Mouse (Mus musculus) kidney, embryonic 15.5 days (tissue): ENCODE measurements around the gene Dnah7a. TPM values are rescaled to one million over a fixed set of nuclear protein-coding genes. Genes with fewer than 3 reads are reported as not detected.
A peak's percentile ranks its signal among the peaks of the same experiment; 100 is the strongest.
"Not testable (repeated sequence)": the region's sequence is repeated elsewhere in the genome, so short reads cannot be mapped to it uniquely, and the experiment has no call there.

Source experiments
- ATAC-seq: fragments of 200-750 bp; cut with Nextera tagmentation; replicated peaks from 2 replicates; pipeline ENCODE4 v1.8.0; 2017; ENCODE audit warnings: moderate TSS enrichment; ENCODE audit not compliant: low FRiP score
- H3K27ac ChIP-seq: fragments of 300-500 bp; sonication (generic); 2 replicates; pipeline ENCODE4 v1.5.1; 2015; ENCODE audit warnings: mild to moderate bottlenecking, inconsistent platforms
- H3K27me3 ChIP-seq: fragments of 300-500 bp; sonication (generic); 2 replicates; pipeline ENCODE4 v1.6.1; 2015; ENCODE audit warnings: inconsistent platforms
- H3K36me3 ChIP-seq: fragments of 300-500 bp; sonication (generic); 2 replicates; pipeline ENCODE4 v1.6.1; 2015; ENCODE audit warnings: inconsistent platforms
- H3K4me1 ChIP-seq: fragments of 300-500 bp; sonication (generic); 2 replicates; pipeline ENCODE4 v1.6.1; 2015; ENCODE audit warnings: inconsistent platforms
- H3K4me2 ChIP-seq: fragments of 300-500 bp; sonication (generic); 2 replicates; pipeline ENCODE4 v1.6.1; 2015; ENCODE audit warnings: moderate library complexity, mild to moderate bottlenecking, inconsistent platforms
- H3K4me3 ChIP-seq: fragments of 300-500 bp; sonication (generic); replicated peaks from 2 replicates; pipeline ENCODE4 v1.5.1; 2015; ENCODE audit warnings: mild to moderate bottlenecking, inconsistent platforms
- H3K9ac ChIP-seq: fragments of 300-500 bp; sonication (generic); 2 replicates; pipeline ENCODE4 v1.6.1; 2015; ENCODE audit warnings: mild to moderate bottlenecking, inconsistent platforms
- H3K9me3 ChIP-seq: fragments of 300-500 bp; sonication (generic); replicated peaks from 2 replicates; pipeline ENCODE4 v1.6.1; 2016; ENCODE audit warnings: inconsistent platforms
- WGBS: fragments of 180-500 bp; shearing (Covaris S2); methylation state at CpG from one replicate; pipeline ENCODE4 v1.1.7; 2015; ENCODE audit warnings: mixed read lengths; 5-methylcytosine and 5-hydroxymethylcytosine counted together
- polyA plus RNA-seq: library from polyadenylated mRNA; unstranded; fragments of >200 nt; fragmentation: Nextera tagmentation; extraction: Ambion mirVana; gene quantifications from 2 replicates; pipeline ENCODE4 v1.2.1, GENCODE M21; 2015

Gene Dnah7a
- 0.98 and 1.6 TPM in 2 replicates for polyA plus RNA-seq

DNA sequence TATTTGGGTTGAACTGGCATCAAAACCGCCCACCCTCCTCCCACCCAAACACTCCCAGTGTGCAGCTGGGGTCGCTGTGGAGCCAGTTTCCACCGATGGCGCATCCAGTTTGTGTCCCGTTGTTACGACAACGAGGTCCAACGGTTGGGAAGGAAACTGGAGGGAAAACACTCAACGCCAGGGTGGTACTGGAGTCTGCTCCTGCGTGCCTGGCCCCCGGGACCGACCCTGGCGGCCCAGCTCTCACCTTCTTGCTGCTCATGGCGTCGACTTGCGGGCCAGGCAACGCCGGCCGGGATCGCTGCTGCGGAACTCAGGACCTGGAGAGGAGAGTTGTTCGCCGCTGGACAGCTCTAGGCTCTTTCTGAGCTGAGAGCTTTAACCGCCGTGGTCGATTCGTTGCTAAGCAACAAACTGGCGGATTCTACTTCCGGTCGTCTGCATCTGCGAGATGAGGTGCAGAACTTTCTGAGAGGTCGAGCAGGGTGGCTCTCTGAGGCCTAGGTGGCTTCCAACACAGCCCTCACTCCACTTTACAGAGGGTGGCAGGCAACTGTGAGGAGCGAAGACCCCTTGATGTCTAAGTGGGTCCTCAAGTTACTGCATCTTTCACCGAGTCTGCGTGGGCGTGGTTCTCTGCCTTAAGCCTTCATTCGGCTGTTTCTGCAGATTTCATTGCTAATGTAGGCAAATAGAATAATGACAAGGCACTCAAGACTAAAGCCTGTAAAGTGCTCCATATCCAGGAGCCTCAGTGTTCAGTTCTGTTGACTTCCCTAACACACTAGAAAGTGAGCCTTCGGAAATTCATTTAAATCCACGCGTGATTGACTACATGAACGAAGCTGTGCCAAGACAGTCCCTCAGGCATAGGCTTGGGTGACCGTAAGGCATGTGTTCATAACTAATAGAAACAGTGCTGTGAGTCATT is at the start of gene Dnah7a:
Gene Dnah7a, minus strand, starts transcription at position 354 of the 931 bp plus-strand sequence.
- no peaks in the 10 kb centered on the region for H3K27me3 ChIP-seq
- peak within 1 kb of the TSS; percentile 54 for H3K4me3 ChIP-seq
- 14% methylated on average over 42 of the region's 42 CpGs for WGBS
- H3K36me3 ChIP-seq = no peaks in the 10 kb centered on the region
- H3K4me1 ChIP-seq = peaks cover 6% of the 10 kb centered on the region; the same call in 1 of the 2 replicates
- peak; percentile 90 for ATAC-seq
- H3K9me3 ChIP-seq = no peaks in the 10 kb centered on the region
- H3K9ac ChIP-seq = peak within 1 kb of the TSS; percentile 39; the same call in 1 of the 2 replicates
- H3K4me2 ChIP-seq = peak within 1 kb of the TSS; percentile 93
- no peak within 1 kb of the TSS for H3K27ac ChIP-seq

DNA sequence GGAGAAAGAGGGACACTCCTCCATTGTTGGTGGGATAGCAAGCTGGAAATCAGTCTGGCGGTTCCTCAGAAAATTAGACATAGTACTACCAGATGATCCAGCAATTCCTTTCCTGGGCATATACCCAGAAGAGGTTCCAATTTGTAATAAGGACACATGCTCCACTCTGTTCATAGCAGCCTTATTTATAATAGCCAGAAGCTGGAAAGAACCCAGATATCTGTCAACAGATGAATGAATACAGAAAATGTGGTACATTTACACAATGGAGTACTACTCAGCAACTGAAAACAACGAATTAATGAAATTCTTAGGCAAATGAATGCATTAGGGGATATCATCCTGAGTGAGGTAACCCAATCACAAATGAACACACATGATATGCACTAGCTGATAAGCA is 46.9 kb upstream of the Dnah7a start:
- ATAC-seq, H3K27ac ChIP-seq, H3K4me2 ChIP-seq, H3K9me3 ChIP-seq, H3K4me1 ChIP-seq, H3K27me3 ChIP-seq, H3K4me3 ChIP-seq, H3K9ac ChIP-seq: not testable (repeated sequence)
- 0 out of 2 replicates have a peak, but pooled peaks cover 11% of the 10 kb centered on the region for H3K36me3 ChIP-seq
- WGBS = 88% methylated on average over 2 of the region's 2 CpGs

DNA sequence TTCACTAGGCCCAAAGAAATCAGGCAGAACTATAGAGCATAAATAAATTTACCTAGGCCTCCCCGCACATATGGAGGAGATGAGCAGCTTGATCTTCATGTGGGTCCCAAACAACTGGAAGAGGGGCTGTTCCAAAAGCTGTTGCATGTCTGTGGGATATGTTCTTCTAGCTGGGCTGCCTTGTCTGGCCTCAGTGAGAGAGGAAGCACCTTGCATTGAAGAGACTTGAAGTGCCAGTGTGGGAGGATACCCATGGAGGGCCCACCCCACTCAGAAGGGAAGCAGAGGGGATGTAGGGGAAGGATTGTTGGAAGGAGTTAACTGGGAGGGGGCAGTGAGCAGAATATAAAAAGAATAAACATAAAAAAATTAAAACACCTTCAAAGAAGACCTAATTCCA is 44.6 kb upstream of the Dnah7a start:
- Histone ChIP-seq H3K4me3 (no peak overlapping the region), H3K9me3 (no peaks in the 10 kb centered on the region), H3K4me2 (no peak overlapping the region), H3K9ac (no peak overlapping the region), H3K4me1 (no peaks in the 10 kb centered on the region), H3K27ac (no peak overlapping the region), H3K36me3 (no peaks in the 10 kb centered on the region), H3K27me3 (no peaks in the 10 kb centered on the region)
- 81% methylated on average over 1 of the region's 1 CpGs for WGBS
- ATAC-seq = no peak

DNA sequence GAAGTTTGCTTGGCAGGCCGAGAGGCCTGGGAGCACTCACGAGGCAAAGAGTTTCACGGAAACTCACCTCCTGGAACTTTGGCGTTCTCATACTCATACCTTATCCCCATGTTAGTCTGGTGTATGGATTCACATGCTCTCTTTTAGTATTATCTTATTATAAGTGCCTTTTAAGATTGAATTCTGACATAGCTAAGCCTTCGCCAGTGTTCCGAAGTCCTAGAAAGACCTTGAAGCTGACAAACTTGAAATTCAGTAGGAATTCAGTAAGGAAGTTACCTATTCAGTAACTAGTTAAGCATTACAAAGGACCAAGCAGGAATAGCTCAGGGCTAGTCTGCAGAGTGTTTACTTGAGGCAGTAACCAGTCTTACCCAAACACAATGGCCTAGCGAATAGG is 44.1 kb upstream of the Dnah7a start:
- H3K27me3 ChIP-seq, H3K9ac ChIP-seq, H3K4me3 ChIP-seq, H3K4me2 ChIP-seq, H3K4me1 ChIP-seq, H3K36me3 ChIP-seq, ATAC-seq, H3K27ac ChIP-seq, H3K9me3 ChIP-seq: not testable (repeated sequence)
- WGBS = 85% methylated on average over 7 of the region's 7 CpGs

DNA sequence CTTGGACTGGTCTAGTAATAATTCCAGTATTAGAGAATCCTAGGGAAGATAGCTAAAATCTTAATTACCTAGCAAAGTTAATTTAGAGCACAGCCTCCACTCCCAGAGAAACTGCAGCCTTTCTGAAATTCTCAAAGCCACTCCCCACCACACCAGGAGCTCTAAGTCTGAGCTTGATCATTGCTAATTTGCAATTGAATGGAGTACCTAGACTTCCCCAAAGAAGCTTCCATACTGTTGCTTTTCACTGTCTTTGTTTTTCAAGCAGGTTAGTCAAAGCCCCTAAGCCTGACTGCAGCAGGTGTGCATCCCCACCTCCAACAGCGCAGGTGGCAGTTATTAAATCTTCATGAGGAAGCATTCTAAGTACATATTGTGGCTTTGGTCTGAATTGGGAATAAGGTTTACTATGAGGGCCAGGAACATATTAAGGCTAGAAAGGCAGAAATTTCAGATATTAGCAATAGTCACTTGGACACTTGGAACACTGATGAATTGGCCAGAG is 43.3 kb upstream of the Dnah7a start:
- not testable (repeated sequence) for H3K9me3 ChIP-seq, ATAC-seq, H3K36me3 ChIP-seq, H3K9ac ChIP-seq, H3K4me3 ChIP-seq, H3K4me2 ChIP-seq, H3K27me3 ChIP-seq, H3K27ac ChIP-seq, H3K4me1 ChIP-seq
- WGBS = 77% methylated on average over 1 of the region's 1 CpGs

DNA sequence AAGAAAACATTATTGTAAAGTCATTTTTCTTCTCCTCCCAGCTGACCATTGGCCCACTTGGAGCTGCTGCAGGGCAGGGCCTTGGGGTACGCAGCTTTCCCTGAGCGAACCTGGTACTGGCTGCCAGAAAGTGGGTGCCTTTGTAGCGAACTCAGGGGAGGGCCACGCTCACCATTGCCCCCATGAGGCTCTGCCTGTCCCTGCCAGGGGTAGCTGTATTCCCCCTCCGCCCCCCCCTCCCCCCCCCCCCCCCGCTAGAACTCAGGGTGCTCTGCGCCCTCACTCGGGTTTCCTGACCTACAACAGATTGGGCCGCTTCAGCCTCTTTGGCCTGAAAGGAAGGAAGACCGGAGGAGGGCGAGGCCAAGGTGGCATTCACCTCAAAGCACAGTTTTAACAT is 42.0 kb upstream of the Dnah7a start:
- no peaks in the 10 kb centered on the region for H3K9me3 ChIP-seq
- H3K36me3 ChIP-seq = no peaks in the 10 kb centered on the region
- H3K4me2 ChIP-seq = no peak overlapping the region
- no peaks in the 10 kb centered on the region for H3K4me1 ChIP-seq
- no peak for ATAC-seq
- H3K4me3 ChIP-seq = no peak overlapping the region
- no peak overlapping the region for H3K9ac ChIP-seq
- WGBS = 41% methylated on average over 8 of the region's 11 CpGs
- no peaks in the 10 kb centered on the region for H3K27me3 ChIP-seq
- no peak overlapping the region for H3K27ac ChIP-seq

DNA sequence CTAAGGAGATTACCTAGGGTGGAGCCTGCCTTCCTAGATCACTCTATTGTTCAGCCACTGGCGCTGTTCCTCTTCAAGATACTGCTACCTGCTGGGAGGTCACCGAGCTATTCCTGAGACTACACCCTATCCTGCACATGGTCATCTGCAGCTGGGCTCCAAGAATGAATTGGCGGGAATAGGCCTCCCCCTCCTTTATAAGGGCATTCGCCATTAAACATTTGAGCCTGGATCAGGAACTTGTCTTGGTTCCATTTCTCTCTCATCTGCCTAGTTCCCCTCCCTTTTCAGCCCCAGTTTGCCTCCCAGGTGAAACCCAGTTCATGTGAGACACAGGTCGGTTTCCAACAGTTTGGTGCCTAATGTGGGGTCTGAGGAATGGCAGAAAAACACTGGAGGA is 39.4 kb upstream of the Dnah7a start:
- WGBS = 85% methylated on average over 5 of the region's 5 CpGs
- no peak overlapping the region for H3K4me2 ChIP-seq
- H3K36me3 ChIP-seq = no peaks in the 10 kb centered on the region
- H3K4me1 ChIP-seq = no peaks in the 10 kb centered on the region
- no peak overlapping the region for H3K4me3 ChIP-seq
- no peaks in the 10 kb centered on the region for H3K9me3 ChIP-seq
- no peak overlapping the region for H3K9ac ChIP-seq
- H3K27ac ChIP-seq = no peak overlapping the region
- ATAC-seq = no peak
- H3K27me3 ChIP-seq = no peaks in the 10 kb centered on the region

DNA sequence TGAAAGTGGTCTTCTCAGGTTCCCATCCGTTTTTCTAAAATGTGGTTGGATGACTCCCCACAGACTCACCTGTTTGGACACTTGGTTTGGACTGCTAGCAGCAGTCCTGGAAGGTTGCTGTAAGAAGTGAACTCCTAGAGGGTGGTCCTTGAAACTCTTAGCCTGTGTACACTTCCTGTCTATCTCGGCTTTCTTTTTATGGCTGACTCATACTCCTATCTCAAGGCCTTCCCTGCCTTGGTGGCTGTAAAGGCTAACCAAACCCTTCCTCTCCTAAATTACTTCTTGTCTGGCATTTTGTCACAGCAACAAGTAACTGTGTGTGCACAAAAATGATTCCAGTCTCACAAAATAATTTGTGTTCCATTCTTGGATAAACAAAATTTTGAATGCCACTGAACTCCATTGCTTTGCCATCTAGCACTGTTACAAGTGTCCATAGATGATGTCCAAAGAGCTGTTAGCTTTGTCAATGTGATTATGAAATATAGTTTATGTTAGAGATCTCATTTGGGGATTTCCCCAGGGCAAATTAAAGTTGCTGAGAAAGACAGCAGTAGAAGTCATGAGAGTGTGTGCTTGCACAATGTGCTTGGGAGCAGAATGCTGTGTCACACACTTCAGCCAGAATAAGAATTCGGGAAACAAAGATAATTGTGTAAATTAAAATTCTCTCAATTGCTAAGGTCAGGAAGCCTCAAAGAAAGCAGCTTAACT is 35.3 kb upstream of the Dnah7a start:
- Histone ChIP-seq H3K36me3 (no peaks in the 10 kb centered on the region), H3K27me3 (no peaks in the 10 kb centered on the region), H3K9ac (no peak overlapping the region), H3K27ac (no peak overlapping the region), H3K4me1 (no peaks in the 10 kb centered on the region), H3K4me2 (no peak overlapping the region), H3K9me3 (no peaks in the 10 kb centered on the region), H3K4me3 (no peak overlapping the region)
- ATAC-seq = no peak
- 73% methylated on average over 3 of the region's 3 CpGs for WGBS

DNA sequence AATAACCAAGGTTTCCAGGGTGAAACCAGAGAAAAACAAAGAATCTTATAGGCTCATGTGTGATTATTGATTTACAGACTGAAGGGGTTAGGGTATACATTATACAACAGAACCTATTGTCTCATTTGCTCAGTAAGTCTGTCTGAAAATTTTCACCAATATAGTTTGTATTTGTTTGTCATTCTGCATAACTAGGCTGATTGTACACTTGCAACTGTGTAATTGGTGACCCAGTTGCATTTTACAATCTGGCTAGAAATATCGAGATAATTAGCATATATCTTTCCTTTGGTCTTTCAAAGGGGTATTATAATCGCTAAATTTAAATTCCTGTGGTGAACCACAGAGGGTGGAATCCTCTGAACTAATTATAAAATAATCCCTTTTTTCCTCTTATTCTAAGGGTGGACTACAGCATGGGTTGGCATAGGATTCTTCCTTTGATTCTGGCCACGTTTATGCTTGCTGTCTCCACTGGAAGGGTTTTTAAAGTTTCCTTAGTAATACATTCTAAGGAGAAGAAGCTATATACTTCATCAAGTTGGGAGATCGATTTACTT is 34.3 kb upstream of the Dnah7a start:
- no peak overlapping the region for H3K4me2 ChIP-seq
- no peaks in the 10 kb centered on the region for H3K36me3 ChIP-seq
- no peak overlapping the region for H3K4me3 ChIP-seq
- no peaks in the 10 kb centered on the region for H3K9me3 ChIP-seq
- H3K27me3 ChIP-seq = no peaks in the 10 kb centered on the region
- no peak for ATAC-seq
- no peak overlapping the region for H3K27ac ChIP-seq
- H3K4me1 ChIP-seq = no peaks in the 10 kb centered on the region
- no peak overlapping the region for H3K9ac ChIP-seq
- WGBS = 91% methylated on average over 4 of the region's 4 CpGs

DNA sequence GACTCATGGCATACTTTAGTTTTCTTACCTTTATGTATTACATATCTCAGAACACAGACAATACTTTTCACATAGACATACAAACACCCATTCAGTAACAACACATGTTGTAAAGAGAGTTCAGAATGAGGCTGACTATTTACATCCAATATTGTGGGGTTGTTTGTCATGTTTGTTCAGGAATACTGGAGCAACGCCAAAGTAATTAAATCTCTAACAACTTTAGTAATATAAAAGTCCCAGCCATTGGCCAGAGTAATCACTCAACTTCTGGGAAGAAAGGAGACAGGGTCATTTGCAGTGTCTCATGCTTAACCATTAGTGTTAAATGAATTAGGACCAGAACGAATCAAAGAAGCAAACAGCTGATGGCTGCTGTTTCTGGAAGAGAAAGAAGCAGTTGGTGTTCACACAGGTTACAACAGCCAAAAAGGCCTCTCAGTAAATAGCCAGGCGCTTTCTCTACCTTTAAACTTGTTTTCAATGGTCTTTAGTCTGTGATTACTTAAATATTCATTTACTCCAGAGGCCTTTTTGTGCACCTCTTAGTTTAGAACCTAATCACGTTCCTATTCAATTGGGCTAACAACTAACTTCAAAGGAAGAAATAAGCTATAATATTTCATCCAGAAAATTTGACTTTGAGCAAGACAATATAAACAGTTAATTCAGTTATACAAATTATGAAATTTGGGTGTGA is 33.6 kb upstream of the Dnah7a start:
- H3K4me3 ChIP-seq, H3K27ac ChIP-seq, H3K4me1 ChIP-seq, H3K27me3 ChIP-seq, H3K9me3 ChIP-seq, H3K36me3 ChIP-seq, H3K9ac ChIP-seq, H3K4me2 ChIP-seq: not testable (repeated sequence)
- ATAC-seq = 0 out of 2 replicates have a peak, but pooled peaks have one; percentile 40
- WGBS = 40% methylated on average over 4 of the region's 4 CpGs

DNA sequence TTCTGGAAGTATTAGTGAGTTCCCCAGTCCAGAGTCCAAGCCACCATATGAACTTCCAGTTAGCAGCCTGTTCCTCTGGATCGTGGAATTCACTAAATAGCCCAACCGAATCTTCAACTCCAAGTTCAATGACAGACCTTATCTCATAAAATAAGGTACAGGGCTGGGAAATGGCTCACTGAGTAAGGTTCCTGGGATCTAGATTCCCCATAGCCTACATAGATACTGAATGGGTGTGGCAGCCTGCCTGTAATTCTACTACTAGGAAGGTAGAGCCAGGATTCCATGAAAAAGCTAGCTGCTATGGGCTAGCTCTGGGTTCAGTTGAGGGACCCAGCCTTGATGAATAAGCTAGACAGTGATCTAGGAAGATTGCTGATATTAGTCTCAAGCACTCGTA is 30.0 kb upstream of the Dnah7a start:
- 86% methylated on average over 3 of the region's 3 CpGs for WGBS
- no peaks in the 10 kb centered on the region for H3K9me3 ChIP-seq

More for the DNA sequence above, 30.0 kb upstream of the Dnah7a start:
- Histone ChIP-seq H3K27ac (no peak overlapping the region), H3K36me3 (no peaks in the 10 kb centered on the region), H3K4me1 (no peaks in the 10 kb centered on the region), H3K4me3 (no peak overlapping the region), H3K27me3 (no peaks in the 10 kb centered on the region), H3K4me2 (no peak overlapping the region), H3K9ac (no peak overlapping the region)
- no peak for ATAC-seq
